Mouse (Mus musculus): ENCODE results near the gene Klf13. TPM values are rescaled to one million over a fixed set of nuclear protein-coding genes. Genes with fewer than 3 reads are reported as not detected.

Klf13 gene
- polyA plus RNA-seq (2017; shearing (Covaris generic)): 368 TPM

GRCm38 (mm10) chr7:63938914-63939396 lies at the start of gene Klf13:
Klf13 (minus strand) TSS chr7:63938915.

GRCm38 (mm10) chr7:63916268-63916907 lies 22.3 kb downstream of the Klf13 start, which contains the start of gene E030018B13Rik:
E030018B13Rik (plus strand) TSS chr7:63916857.

Other genes with a start within 250 kb of the Klf13 start
- gene E030018B13Rik, start 22.1 kb downstream of the Klf13 start, polyA plus RNA-seq (2017; shearing (Covaris generic)): 0.29 TPM
- 11.9 TPM for gene Trpm1, start 214.9 kb upstream of the Klf13 start, polyA plus RNA-seq (2017; shearing (Covaris generic))

Data from CD4-positive, CD25-positive, alpha-beta regulatory T cell (primary cell).